Mouse (Mus musculus): Measurements from ENCODE around the gene Mpv17l2. TPM values are rescaled to one million over a fixed set of nuclear protein-coding genes. Genes with fewer than 3 reads are reported as not detected.

Gene Mpv17l2
- total RNA-seq, 2 experiments from 2014 or later = 30.4 to 31.0 TPM

DNA sequence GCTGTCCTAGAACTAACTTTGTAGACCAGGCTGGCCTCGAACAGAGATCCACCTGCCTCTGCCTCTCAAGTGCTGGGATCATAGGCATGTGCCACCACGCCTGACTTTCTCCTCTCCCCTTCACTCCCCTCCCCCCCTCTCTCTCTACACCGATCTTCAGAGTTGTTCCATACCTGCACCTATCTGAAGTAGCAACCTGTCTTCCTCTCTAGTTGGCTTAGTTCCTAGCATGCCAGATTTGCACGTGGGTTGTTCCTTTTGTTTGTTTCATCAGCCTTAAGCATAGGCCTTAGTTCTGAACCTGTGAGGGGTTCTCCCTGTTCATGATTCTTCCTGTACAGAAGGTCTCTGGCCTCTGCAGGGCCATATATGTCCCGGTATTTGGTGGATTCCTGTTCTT lies 23.0 kb downstream of the Mpv17l2 start:
- ATAC-seq (replicated peaks; ENCODE audit: low FRiP score, poor library complexity, severe bottlenecking) = no peak

DNA sequence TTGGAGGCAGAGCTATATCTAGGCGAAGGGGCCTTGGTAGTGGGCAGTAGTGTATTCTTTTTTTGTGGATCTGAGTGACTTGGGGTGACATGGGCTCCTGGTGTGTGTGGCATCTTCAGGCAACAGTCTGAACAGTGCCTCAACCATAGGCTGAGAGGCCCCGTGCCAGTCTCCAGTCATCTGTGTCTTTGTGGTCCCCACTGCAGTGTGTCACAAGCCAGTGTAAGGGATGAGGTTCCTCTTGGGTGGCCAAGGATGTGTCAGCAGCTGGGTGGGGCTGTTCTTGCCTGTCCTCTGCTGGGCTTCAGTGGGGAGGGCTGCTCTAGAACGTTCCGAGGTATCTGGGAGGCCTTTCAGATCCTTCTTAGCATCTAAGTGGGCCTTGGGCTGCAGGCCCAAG lies 29.8 kb downstream of the Mpv17l2 start:
- ATAC-seq (replicated peaks; ENCODE audit: low FRiP score, poor library complexity, severe bottlenecking) = no peak

GRCm38 (mm10) chr8:70729808-70730475 lies 30.8 kb downstream of the Mpv17l2 start:
- ATAC-seq (replicated peaks; ENCODE audit: low FRiP score, poor library complexity, severe bottlenecking) = no peak

- ATAC-seq (replicated peaks; ENCODE audit: low FRiP score, poor library complexity, severe bottlenecking) = no peak
Observed at GRCm38 (mm10) chr8:70726721-70727120, 34.0 kb downstream of the Mpv17l2 start.

GRCm38 (mm10) chr8:70725792-70726447 lies 34.8 kb downstream of the Mpv17l2 start:
- no peak for ATAC-seq (replicated peaks; ENCODE audit: low FRiP score, poor library complexity, severe bottlenecking)

DNA sequence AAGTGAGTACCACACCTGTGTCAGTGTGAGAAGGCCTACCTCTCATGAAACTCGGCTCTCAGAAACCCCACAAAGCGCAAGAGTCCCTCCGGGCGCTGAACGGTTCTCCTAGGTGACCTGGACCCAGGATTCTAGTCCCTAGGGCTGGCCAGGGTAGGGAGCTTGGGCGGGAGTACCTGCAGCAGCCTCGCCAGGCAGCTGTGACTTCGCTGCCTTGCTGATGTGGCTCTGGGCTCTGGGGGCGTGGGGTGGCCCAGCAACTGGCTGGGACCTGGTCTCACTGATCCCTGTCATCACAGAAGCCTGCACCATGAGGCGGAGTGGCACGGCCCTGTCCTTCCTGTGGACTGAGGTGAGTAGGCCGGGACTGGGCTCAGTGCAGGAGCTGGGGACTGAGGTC lies 36.5 kb downstream of the Mpv17l2 start:
- no peak for ATAC-seq (replicated peaks; ENCODE audit: low FRiP score, poor library complexity, severe bottlenecking)

DNA sequence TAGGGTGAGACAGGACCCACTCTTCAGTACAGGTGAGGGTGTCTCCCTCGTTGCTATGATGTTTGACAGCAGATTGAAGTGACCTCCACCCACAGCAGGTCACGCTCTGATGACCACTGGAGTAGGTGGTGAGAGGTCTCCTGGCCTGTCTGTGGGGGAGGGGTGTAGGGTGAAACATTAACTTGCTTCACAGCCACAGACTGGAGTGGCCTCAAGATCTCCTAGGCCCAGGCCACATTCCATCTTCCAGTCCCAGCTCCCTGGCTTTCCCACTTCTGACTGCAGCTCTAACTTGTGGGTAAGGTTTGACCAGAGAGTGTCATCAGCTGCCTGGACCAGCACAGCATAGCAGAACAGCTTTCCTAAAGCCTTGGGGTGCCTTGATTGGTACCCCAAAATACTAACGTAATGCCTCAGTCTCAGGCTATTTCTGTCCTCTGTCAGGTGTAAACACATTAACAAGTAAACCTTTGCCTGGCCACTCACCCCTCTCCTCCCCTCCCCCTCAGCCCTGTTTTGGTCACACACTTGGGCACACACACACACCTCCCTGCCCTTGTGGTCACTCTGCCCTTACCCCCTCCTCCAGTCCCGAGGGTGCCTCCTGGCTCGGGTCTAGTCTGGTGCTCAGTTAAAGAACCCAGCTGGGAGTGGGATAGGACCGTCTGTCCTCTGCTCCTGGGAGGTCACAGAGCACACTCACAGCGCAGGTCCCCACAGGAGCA lies 37.1 kb downstream of the Mpv17l2 start, which contains the start of gene Pde4c:
TSS of gene Pde4c (plus strand) at position 235 of the 725 bp plus-strand sequence.
- no peak for ATAC-seq (replicated peaks; ENCODE audit: low FRiP score, poor library complexity, severe bottlenecking)

DNA sequence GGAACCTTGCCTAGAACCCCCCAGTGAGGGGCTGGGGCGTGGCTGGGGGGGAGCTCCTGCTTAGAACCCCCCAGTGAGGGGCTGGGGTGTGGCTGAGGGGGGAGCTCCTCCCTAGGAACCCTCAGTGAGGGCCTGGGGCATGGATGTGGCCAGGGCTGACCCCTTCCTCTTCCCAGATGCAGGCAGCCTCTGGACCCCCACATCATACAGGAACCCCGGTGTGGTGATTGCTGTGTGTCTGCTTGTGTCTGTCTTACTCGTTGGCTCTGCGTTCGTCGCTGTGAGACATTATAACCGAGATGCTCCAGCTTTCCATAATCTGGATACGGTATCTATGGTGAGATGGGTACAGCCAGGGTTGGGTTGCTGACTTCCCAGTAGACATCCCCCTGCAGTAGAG lies 39.1 kb downstream of the Mpv17l2 start:
- ATAC-seq (replicated peaks; ENCODE audit: low FRiP score, poor library complexity, severe bottlenecking) = no peak

- ATAC-seq (replicated peaks; ENCODE audit: low FRiP score, poor library complexity, severe bottlenecking) = no peak
Observed at GRCm38 (mm10) chr8:70720739-70721138, 40.0 kb downstream of the Mpv17l2 start.

DNA sequence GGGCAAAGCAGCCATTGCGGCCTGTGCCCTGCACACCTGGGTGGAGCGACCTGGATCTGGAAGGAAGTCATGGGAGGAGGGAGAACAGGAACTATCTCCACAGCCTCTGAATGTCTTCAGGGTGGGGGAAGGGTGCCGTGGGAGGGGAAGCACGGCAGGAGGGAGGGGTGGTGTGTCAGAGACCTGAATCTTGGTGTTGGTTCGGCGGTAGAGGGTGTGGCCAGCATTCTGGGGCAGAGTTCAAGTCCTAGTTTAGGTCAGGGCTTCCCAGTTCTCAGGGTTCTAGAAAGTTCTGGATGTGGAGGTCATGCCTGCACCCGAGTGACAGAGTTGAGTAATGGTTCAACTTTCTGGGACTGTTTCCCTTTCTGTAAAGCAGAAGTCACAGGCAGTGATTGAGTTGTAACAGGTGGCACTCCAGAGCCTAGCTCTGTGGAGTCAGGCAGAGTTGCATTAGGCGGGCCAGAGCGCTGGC lies 40.9 kb downstream of the Mpv17l2 start:
- ATAC-seq (replicated peaks; ENCODE audit: low FRiP score, poor library complexity, severe bottlenecking) = no peak

- ATAC-seq (replicated peaks; ENCODE audit: low FRiP score, poor library complexity, severe bottlenecking) = peak; percentile 79
Observed at GRCm38 (mm10) chr8:70718297-70718696, 42.4 kb downstream of the Mpv17l2 start, which contains the start of gene Gm3336. TSS of gene Gm3336 (plus strand) at chr8:70718543.

GRCm38 (mm10) chr8:70716521-70717400 lies 44.0 kb downstream of the Mpv17l2 start:
- no peak for ATAC-seq (replicated peaks; ENCODE audit: low FRiP score, poor library complexity, severe bottlenecking)

GRCm38 (mm10) chr8:70715086-70715485 lies 45.7 kb downstream of the Mpv17l2 start:
- ATAC-seq (replicated peaks; ENCODE audit: low FRiP score, poor library complexity, severe bottlenecking) = no peak

DNA sequence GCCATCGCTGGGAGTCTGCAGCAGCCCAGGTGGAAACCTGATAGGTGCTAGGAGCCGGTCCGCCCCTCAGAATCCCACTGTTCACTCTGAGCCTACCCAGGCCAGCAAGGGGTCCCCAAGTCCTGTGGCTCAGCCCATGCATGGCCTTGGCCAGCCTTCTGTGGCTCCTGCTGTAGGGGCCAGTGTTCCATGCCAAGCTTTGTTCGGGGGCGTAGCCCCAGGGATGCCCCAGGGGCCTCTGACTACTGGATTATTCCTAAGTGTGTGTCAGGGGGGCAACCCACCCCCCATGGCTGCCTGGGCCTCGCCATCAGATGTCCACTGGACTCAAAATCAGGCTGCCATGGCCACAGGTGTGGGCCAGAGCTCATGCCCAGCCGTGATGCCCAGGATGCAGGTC lies 46.8 kb downstream of the Mpv17l2 start:
- ATAC-seq (replicated peaks; ENCODE audit: low FRiP score, poor library complexity, severe bottlenecking) = no peak

- no peak for ATAC-seq (replicated peaks; ENCODE audit: low FRiP score, poor library complexity, severe bottlenecking)
Observed at GRCm38 (mm10) chr8:70711041-70711440, 49.7 kb downstream of the Mpv17l2 start.

DNA sequence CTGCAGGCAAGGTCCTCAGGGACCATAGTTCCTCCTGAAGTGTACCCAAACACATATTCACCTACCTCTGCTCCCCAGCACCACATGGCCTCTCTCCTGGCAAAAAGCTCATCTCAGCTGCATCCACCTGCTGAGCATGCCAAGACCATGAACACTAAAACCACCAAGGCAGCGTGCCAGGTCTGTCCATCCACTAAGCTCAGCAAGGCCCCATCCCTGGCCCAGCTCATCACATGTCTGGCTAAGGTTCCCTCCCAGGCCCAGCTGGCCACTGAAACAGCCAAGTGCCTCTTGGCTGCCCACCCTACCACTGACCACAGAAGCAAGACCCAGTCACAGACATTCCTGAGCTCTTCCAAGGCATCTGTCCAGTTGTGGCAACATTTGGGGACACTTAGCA lies 50.5 kb downstream of the Mpv17l2 start:
- ATAC-seq (replicated peaks; ENCODE audit: low FRiP score, poor library complexity, severe bottlenecking) = no peak

DNA sequence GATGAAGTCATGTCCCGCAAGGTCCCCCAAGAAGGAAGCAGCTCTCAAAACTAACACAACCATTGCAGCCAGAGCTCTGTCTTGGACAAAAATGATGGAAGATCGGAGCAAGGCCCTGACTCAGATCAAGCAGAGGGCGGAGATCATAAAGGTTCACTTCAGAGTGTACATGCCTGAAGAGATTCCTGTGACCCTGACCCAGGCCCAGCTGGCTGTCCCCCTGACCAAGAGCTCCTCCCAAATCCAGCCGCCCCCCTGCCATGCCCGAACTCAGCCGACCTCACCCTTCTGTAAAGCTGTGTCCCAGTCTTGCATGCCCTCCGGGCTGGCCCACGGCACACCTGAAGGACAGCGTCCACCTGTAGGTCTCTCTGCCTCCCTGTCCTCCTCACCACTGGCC lies 51.0 kb downstream of the Mpv17l2 start:
- no peak for ATAC-seq (replicated peaks; ENCODE audit: low FRiP score, poor library complexity, severe bottlenecking)

Measured in erythroid progenitor cell, adult 5-6 weeks (primary cell).